ENCODE assay signal across 8 mouse cellular contexts in genomic region chr15:91049496-91050441, GRCm38 (mm10). TPM values are rescaled to one million over a fixed set of nuclear protein-coding genes. Genes with fewer than 3 reads are reported as not detected.
A peak's percentile ranks its signal among the peaks of the same experiment; 100 is the strongest.
DNase-seq lines count a peak whose midpoint lies in the region; ATAC-seq lines count a peak whose summit lies in the region.

TSS of gene Kif21a (minus strand) at chr15:91049948.

- DNase-seq in adrenal gland, postnatal 4 days (ENCODE audit: low spot score in 2 of 2), result peak; percentile 35 to 61
- peak; percentile 87 for DNase-seq in embryo, embryonic 10.5 days (ENCODE audit: low spot score)
- peak; percentile 57 to 60 for DNase-seq in gastrocnemius, postnatal 36 days
- DNase-seq in left cerebral cortex, adult 9 months (ENCODE audit: low spot score in 2 of 2), result peak; percentile 35 to 68
- DNase-seq in lung, postnatal 4 days, result peak; percentile 75 to 86
- DNase-seq in right cerebral cortex, adult 2 months (ENCODE audit: low spot score in 2 of 2), result peak; percentile 71 to 74

- H3K36me3 ChIP-seq in intestine, embryonic 15.5 days, result no peaks in the 10 kb centered on the region

- under 1% methylated on average over 75 of the region's 89 CpGs for WGBS in intestine, embryonic 15.5 days

- peak within 1 kb of the TSS; percentile 74 for H3K9ac ChIP-seq in intestine, embryonic 15.5 days

- H3K9me3 ChIP-seq in intestine, embryonic 15.5 days, result no peaks in the 10 kb centered on the region

- intact Hi-C loops in gastrocnemius, postnatal 36 days (cut with DNase I), result loop anchor here (5.0 kb wide), 1 partner anchor 103 kb away; no protein-coding TSS in a partner anchor

- no peaks in the 10 kb centered on the region for H3K4me1 ChIP-seq in intestine, embryonic 15.5 days (replicated peaks)

- peak within 1 kb of the TSS; percentile 63 for H3K4me3 ChIP-seq in intestine, embryonic 15.5 days (replicated peaks)

- peak within 1 kb of the TSS; percentile 99 for H3K4me2 ChIP-seq in intestine, embryonic 15.5 days (replicated peaks)

- ATAC-seq in intestine, embryonic 15.5 days, result peak; percentile 96
- no peak for ATAC-seq in erythroid progenitor cell, adult 5-6 weeks (replicated peaks; ENCODE audit: low FRiP score, poor library complexity, severe bottlenecking)

- peak within 1 kb of the TSS; percentile 62 for H3K27ac ChIP-seq in intestine, embryonic 15.5 days

- no peaks in the 10 kb centered on the region for H3K27me3 ChIP-seq in intestine, embryonic 15.5 days (replicated peaks)

RNA-seq across cellular contexts. Expression of gene Kif21a, which starts in this region (rescaled TPM):
- total RNA-seq in adrenal gland, postnatal 4 days (2021), result 10 to 100 TPM; 17.1 to 19.9 TPM
- total RNA-seq in gastrocnemius, postnatal 36 days (2021), result 10 to 100 TPM; 12.8 to 14.1 TPM
- polyA plus RNA-seq in intestine, embryonic 15.5 days (2015; fragmentation: Nextera tagmentation; extraction: Ambion mirVana), result 10.9 and 11.1 TPM in 2 replicates
- not detected in 2 replicates for total RNA-seq in erythroid progenitor cell, adult 5-6 weeks (2015; ENCODE audit: low replicate concordance)
- total RNA-seq in erythroid progenitor cell, adult 5-6 weeks (2017; ENCODE audit: low replicate concordance), result not detected in 2 replicates

Comparison
In these comparisons a context has a peak if more than half of its experiments do, and no peak if none do; other contexts are left out.
1. RNA of gene Kif21a (total RNA-seq): 17.1 to 19.9 TPM in adrenal gland, postnatal 4 days and 12.8 to 14.1 TPM in gastrocnemius, postnatal 36 days; not detected in erythroid progenitor cell, adult 5-6 weeks; every median in the first group is over 10 times any median in the second.
2. Peak in every context shown above with its lines, with median percentiles within 50 percentile points of each other: DNase-seq.